Mouse (Mus musculus) ovary, postnatal 10 days (tissue): ENCODE measurements around the gene Peli1.

Source experiments
- DNase-seq: peaks from one replicate; pipeline ENCODE4 v3.0.0; 2022; ENCODE audit warnings: low spot score

The Peli1 gene

DNA sequence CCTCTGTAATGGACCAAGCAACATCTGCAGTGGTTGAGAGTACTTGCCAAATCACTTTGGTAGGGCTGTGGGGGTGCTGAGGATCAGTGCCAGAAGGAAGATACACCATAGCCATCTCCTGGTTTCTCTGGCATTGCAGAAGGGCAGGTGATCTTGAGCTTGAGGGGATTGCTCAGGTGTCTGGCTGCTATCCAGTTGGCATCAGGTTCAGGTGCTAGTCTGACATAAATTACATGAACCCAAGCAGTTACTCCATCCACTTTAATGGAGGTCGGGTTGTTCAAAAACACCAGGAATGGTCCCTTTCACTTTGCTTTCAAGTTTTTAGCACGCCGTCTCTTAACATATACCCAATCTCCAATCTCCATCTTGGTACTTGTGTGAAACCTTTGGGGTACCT, 103.8 kb downstream of the Peli1 start:
- no peak for DNase-seq
